Mouse (Mus musculus) kidney, adult 2 months (tissue): ENCODE results near the gene Epb41l3. TPM values are rescaled to one million over a fixed set of nuclear protein-coding genes. Genes with fewer than 3 reads are reported as not detected.
A peak's percentile ranks its signal among the peaks of the same experiment; 100 is the strongest.

Source experiments
- DNase-seq: peaks from one replicate; pipeline ENCODE4 v3.0.0; 2021
- H3K27ac ChIP-seq: fragments of 200-500 bp; 2 replicates; pipeline ENCODE4 v1.5.1; 2012; ENCODE audit warnings: low read depth, low read length, control low read depth, inconsistent platforms; ENCODE audit not compliant: insufficient read depth
- H3K27me3 ChIP-seq: fragments of 200-500 bp; replicated peaks from 2 replicates; pipeline ENCODE4 v1.6.1; 2012; ENCODE audit warnings: mild to moderate bottlenecking, moderate library complexity, low read length, inconsistent platforms; ENCODE audit not compliant: control insufficient read depth, insufficient read depth
- H3K36me3 ChIP-seq: fragments of 200-500 bp; 2 replicates; pipeline ENCODE4 v1.6.1; 2012; ENCODE audit warnings: mild to moderate bottlenecking, moderate library complexity, low read length, inconsistent platforms; ENCODE audit not compliant: control insufficient read depth, insufficient read depth
- H3K4me1 ChIP-seq: fragments of 200-500 bp; 2 replicates; pipeline ENCODE4 v1.6.1; 2011; ENCODE audit warnings: low read length; ENCODE audit not compliant: control insufficient read depth, insufficient read depth
- H3K4me3 ChIP-seq: fragments of 200-500 bp; 2 replicates; pipeline ENCODE4 v1.5.1; 2011; ENCODE audit warnings: mild to moderate bottlenecking, low read depth, low read length, control low read depth; ENCODE audit not compliant: insufficient read depth
- CTCF ChIP-seq: fragments of 200-500 bp; conservative IDR thresholded peaks from 2 replicates; pipeline ENCODE4 v1.5.1; 2011; ENCODE audit warnings: low read depth, mild to moderate bottlenecking, control low read depth, low read length, moderate library complexity, mixed read lengths; ENCODE audit not compliant: insufficient read depth, insufficient read length
- POLR2A ChIP-seq: fragments of 200-500 bp; IDR thresholded peaks from one replicate; pipeline ENCODE4 v1.6.1; 2011; ENCODE audit warnings: low read depth, low read length, control low read depth
- WGBS: fragments of 180-500 bp; shearing (Covaris S2); methylation state at CpG from one replicate; pipeline ENCODE4 v1.1.7; 2018; 5-methylcytosine and 5-hydroxymethylcytosine counted together
- polyA plus RNA-seq: library from polyadenylated mRNA; depleted of rRNA; stranded (reverse); fragments of >200 nt; gene quantifications from 2 replicates; pipeline ENCODE4 v1.2.3, GENCODE M21; 2012

Gene Epb41l3
- polyA plus RNA-seq, 1 experiment = 35.5 TPM

- DNase-seq = no peak
- no peak overlapping the region for H3K27ac ChIP-seq
- no peaks in the 10 kb centered on the region for H3K4me1 ChIP-seq
- no peaks in the 10 kb centered on the region for H3K27me3 ChIP-seq
- H3K4me3 ChIP-seq = no peak overlapping the region
- no peaks in the 10 kb centered on the region for H3K36me3 ChIP-seq
- TF ChIP-seq CTCF = no peak
These were observed 87.2 kb downstream of the Epb41l3 start for GRCm38 (mm10) chr17:69162731-69163130.

- Histone ChIP-seq H3K36me3 (no peaks in the 10 kb centered on the region), H3K4me3 (no peak overlapping the region), H3K27me3 (no peaks in the 10 kb centered on the region), H3K27ac (no peak overlapping the region), H3K4me1 (no peaks in the 10 kb centered on the region)
- no peak for TF ChIP-seq CTCF
- no peak for TF ChIP-seq POLR2A
- no peak for DNase-seq
- WGBS = 64% methylated on average over 16 of the region's 16 CpGs
These were observed 101.5 kb downstream of the Epb41l3 start for GRCm38 (mm10) chr17:69176949-69177501.

- Histone ChIP-seq H3K4me3 (no peak overlapping the region), H3K36me3 (no peaks in the 10 kb centered on the region), H3K27ac (no peak overlapping the region), H3K4me1 (no peaks in the 10 kb centered on the region), H3K27me3 (no peaks in the 10 kb centered on the region)
- 87% methylated on average over 5 of the region's 5 CpGs for WGBS
- no peak for TF ChIP-seq CTCF
- TF ChIP-seq POLR2A = no peak
- DNase-seq = no peak
These were observed 102.5 kb downstream of the Epb41l3 start for GRCm38 (mm10) chr17:69177954-69178353.

GRCm38 (mm10) chr17:69180905-69181559, 105.5 kb downstream of the Epb41l3 start:
- 30% methylated on average over 12 of the region's 12 CpGs for WGBS
- no peaks in the 10 kb centered on the region for H3K4me1 ChIP-seq
- H3K27me3 ChIP-seq = no peaks in the 10 kb centered on the region
- TF ChIP-seq POLR2A (no peak), CTCF (no peak)
- H3K27ac ChIP-seq = no peak overlapping the region
- DNase-seq = peak; percentile 21
- H3K4me3 ChIP-seq = no peak overlapping the region
- no peaks in the 10 kb centered on the region for H3K36me3 ChIP-seq

GRCm38 (mm10) chr17:69181560-69182316, 106.3 kb downstream of the Epb41l3 start:
- 41% methylated on average over 7 of the region's 7 CpGs for WGBS
- no peak for TF ChIP-seq CTCF
- no peak for TF ChIP-seq POLR2A
- Histone ChIP-seq H3K4me1 (no peaks in the 10 kb centered on the region), H3K27ac (no peak overlapping the region), H3K36me3 (no peaks in the 10 kb centered on the region), H3K27me3 (no peaks in the 10 kb centered on the region), H3K4me3 (no peak overlapping the region)
- DNase-seq = no peak

- TF ChIP-seq CTCF (no peak), POLR2A (no peak)
These were observed 112.3 kb downstream of the Epb41l3 start for GRCm38 (mm10) chr17:69187794-69188193.

GRCm38 (mm10) chr17:69192863-69193493, 117.5 kb downstream of the Epb41l3 start:
- H3K27me3 ChIP-seq = no peaks in the 10 kb centered on the region
- 29% methylated on average over 2 of the region's 2 CpGs for WGBS
- DNase-seq = no peak
- 0 out of 2 replicates have a peak, but pooled peaks cover 5% of the 10 kb centered on the region for H3K4me1 ChIP-seq
- H3K4me3 ChIP-seq = no peak overlapping the region
- no peak overlapping the region for H3K27ac ChIP-seq
- no peak for TF ChIP-seq CTCF
- no peak for TF ChIP-seq POLR2A
- H3K36me3 ChIP-seq = no peaks in the 10 kb centered on the region

More at GRCm38 (mm10) chr17:69187794-69188193, 112.3 kb downstream of the Epb41l3 start:
- H3K27me3 ChIP-seq = no peaks in the 10 kb centered on the region
- DNase-seq = no peak
- 0 out of 2 replicates have a peak, but pooled peaks cover under 1% of the 10 kb centered on the region for H3K4me1 ChIP-seq
- no peak overlapping the region for H3K27ac ChIP-seq
- WGBS = 61% methylated on average over 3 of the region's 3 CpGs
- H3K36me3 ChIP-seq = no peaks in the 10 kb centered on the region
- H3K4me3 ChIP-seq = no peak overlapping the region
